Mouse (Mus musculus) adrenal gland, postnatal 14 days (tissue): ENCODE data around the gene Trim44. TPM values are rescaled to one million over a fixed set of nuclear protein-coding genes. Genes with fewer than 3 reads are reported as not detected.
A peak's percentile ranks its signal among the peaks of the same experiment; 100 is the strongest.

Source experiments
- DNase-seq: peaks from one replicate; pipeline ENCODE4 v3.0.0; 2021; ENCODE audit warnings: mixed read lengths
- total RNA-seq: library from RNA; stranded (reverse); gene quantifications from 2 replicates; pipeline ENCODE4 v1.2.3, GENCODE M21; 2021

Trim44 gene
- total RNA-seq, 1 experiment from 2014 or later: 64.5 TPM

- no peak for DNase-seq
Measured at GRCm38 (mm10) chr2:102406324-102407304, 1.0 kb downstream of the Trim44 start.

- DNase-seq: no peak
Measured at GRCm38 (mm10) chr2:102403982-102404381, 3.6 kb downstream of the Trim44 start.

GRCm38 (mm10) chr2:102403306-102403705 lies 4.3 kb downstream of the Trim44 start:
- no peak for DNase-seq

- DNase-seq: no peak
Measured at GRCm38 (mm10) chr2:102401352-102401692, 6.3 kb downstream of the Trim44 start.

- peak; percentile 91 for DNase-seq
Measured at GRCm38 (mm10) chr2:102400605-102401351, 6.8 kb downstream of the Trim44 start.

GRCm38 (mm10) chr2:102399864-102400604 lies 7.6 kb downstream of the Trim44 start:
- no peak for DNase-seq

GRCm38 (mm10) chr2:102396493-102396892 lies 11.1 kb downstream of the Trim44 start:
- no peak for DNase-seq

GRCm38 (mm10) chr2:102393457-102393856 lies 14.2 kb downstream of the Trim44 start:
- DNase-seq: no peak

- DNase-seq: no peak
Measured at GRCm38 (mm10) chr2:102385328-102385902, 22.2 kb downstream of the Trim44 start.

- DNase-seq: no peak
Measured at GRCm38 (mm10) chr2:102384496-102384895, 23.1 kb downstream of the Trim44 start.

GRCm38 (mm10) chr2:102384057-102384456 lies 23.6 kb downstream of the Trim44 start:
- DNase-seq: no peak

GRCm38 (mm10) chr2:102383069-102383834 lies 24.4 kb downstream of the Trim44 start:
- DNase-seq: no peak

- DNase-seq: no peak
Measured at GRCm38 (mm10) chr2:102382519-102382918, 25.1 kb downstream of the Trim44 start.

GRCm38 (mm10) chr2:102380581-102380980 lies 27.0 kb downstream of the Trim44 start:
- no peak for DNase-seq

- DNase-seq: peak; percentile 21
Measured at GRCm38 (mm10) chr2:102378928-102379327, 28.7 kb downstream of the Trim44 start.

- DNase-seq: no peak
Measured at GRCm38 (mm10) chr2:102378381-102378780, 29.2 kb downstream of the Trim44 start.

GRCm38 (mm10) chr2:102377370-102377769 lies 30.3 kb downstream of the Trim44 start:
- DNase-seq: no peak

- DNase-seq: no peak
Measured at GRCm38 (mm10) chr2:102373406-102374105, 34.1 kb downstream of the Trim44 start.

GRCm38 (mm10) chr2:102372690-102373089 lies 34.9 kb downstream of the Trim44 start:
- no peak for DNase-seq

GRCm38 (mm10) chr2:102371332-102371731 lies 36.3 kb downstream of the Trim44 start:
- no peak for DNase-seq
